Mouse (Mus musculus) neural tube, embryonic 11.5 days (tissue): ENCODE measurements at regions not wholly inside any gene's neighbourhood (a gene's known extent, or its start where the extent isn't known, plus 50 kb on each side); places are given as distances from the start of the nearest gene placed in this dataset.

Experiments used
- ATAC-seq: fragments of 200-750 bp; cut with Nextera tagmentation; 2 replicates; pipeline ENCODE4 v1.8.0; 2017; ENCODE audit warnings: moderate number of reproducible peaks, mild to moderate bottlenecking, moderate TSS enrichment, moderate library complexity; ENCODE audit not compliant: insufficient read depth, low FRiP score, low TSS enrichment
- DNase-seq: peaks from one replicate; pipeline ENCODE4 v3.0.0-alpha.2; 2015; ENCODE audit warnings: low spot score
- H3K27ac ChIP-seq: fragments of 300-500 bp; sonication (generic); 2 replicates; pipeline ENCODE4 v1.5.1; 2014; ENCODE audit warnings: low read depth, mild to moderate bottlenecking, low read length
- H3K27me3 ChIP-seq: fragments of 300-500 bp; sonication (generic); 2 replicates; pipeline ENCODE4 v1.6.1; 2014; ENCODE audit warnings: mild to moderate bottlenecking, low read length, mixed read lengths; ENCODE audit not compliant: control insufficient read depth, insufficient read depth
- H3K36me3 ChIP-seq: fragments of 300-500 bp; sonication (generic); 2 replicates; pipeline ENCODE4 v1.6.1; 2014; ENCODE audit warnings: mild to moderate bottlenecking, low read length, moderate library complexity, mixed read lengths; ENCODE audit not compliant: control insufficient read depth, insufficient read depth
- H3K4me1 ChIP-seq: fragments of 300-500 bp; sonication (generic); 2 replicates; pipeline ENCODE4 v1.6.1; 2014; ENCODE audit warnings: low read length, mixed read lengths; ENCODE audit not compliant: control insufficient read depth, insufficient read depth
- H3K4me2 ChIP-seq: fragments of 300-500 bp; sonication (generic); 2 replicates; pipeline ENCODE4 v1.6.1; 2014; ENCODE audit warnings: low read depth, mild to moderate bottlenecking, moderate library complexity
- H3K4me3 ChIP-seq: fragments of 300-500 bp; sonication (generic); 2 replicates; pipeline ENCODE4 v1.5.1; 2014; ENCODE audit warnings: low read depth, low read length
- H3K9ac ChIP-seq: fragments of 300-500 bp; sonication (generic); 2 replicates; pipeline ENCODE4 v1.6.1; 2014; ENCODE audit warnings: mild to moderate bottlenecking, low read length
- H3K9me3 ChIP-seq: fragments of 300-500 bp; sonication (generic); 2 replicates; pipeline ENCODE4 v1.6.1; 2016; ENCODE audit warnings: low read length; ENCODE audit not compliant: control insufficient read depth
- WGBS: fragments of 180-500 bp; shearing (Covaris S2); extraction: QIAGEN DNeasy Blood & Tissue Kit; methylation state at CpG from one replicate; pipeline ENCODE4 v1.1.7; 2014; 5-methylcytosine and 5-hydroxymethylcytosine counted together

DNA sequence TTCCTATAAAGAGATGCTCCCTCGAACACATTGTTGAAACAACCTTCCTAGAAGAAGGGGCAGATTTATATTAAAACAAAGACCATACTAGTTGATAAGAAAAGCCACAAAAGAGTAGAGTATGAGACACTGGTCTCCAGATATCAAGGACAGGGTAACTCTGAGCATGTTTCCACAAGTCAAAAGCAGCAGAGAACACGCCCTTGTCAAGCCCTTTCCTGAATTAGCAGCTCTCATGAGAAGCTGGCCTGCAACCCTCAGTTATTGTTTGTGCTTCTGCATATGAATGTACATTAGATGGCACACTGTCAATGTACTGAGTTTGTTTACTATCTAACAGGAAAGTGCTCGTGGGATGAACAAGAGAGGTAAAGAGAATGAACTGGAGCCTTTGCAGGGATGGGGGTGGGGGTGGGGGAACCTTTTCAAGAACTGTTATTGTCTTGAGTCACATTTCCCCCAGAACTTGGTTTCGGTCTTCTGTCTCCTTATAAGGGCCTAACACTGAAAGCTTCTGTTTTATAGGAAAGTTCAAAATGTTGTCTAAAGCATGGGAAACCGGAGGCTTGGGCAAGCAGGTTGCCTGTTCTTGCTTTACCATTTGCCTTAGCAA lies 228.6 kb upstream of the Zpld1 start:
- 82% methylated on average over 5 of the region's 5 CpGs for WGBS
- Histone ChIP-seq H3K9ac (no peak overlapping the region), H3K27me3 (no peaks in the 10 kb centered on the region), H3K4me1 (no peaks in the 10 kb centered on the region), H3K27ac (no peak overlapping the region), H3K4me2 (no peak overlapping the region), H3K36me3 (no peaks in the 10 kb centered on the region), H3K9me3 (no peaks in the 10 kb centered on the region), H3K4me3 (no peak overlapping the region)
- DNase-seq (no peak), ATAC-seq (no peak)

DNA sequence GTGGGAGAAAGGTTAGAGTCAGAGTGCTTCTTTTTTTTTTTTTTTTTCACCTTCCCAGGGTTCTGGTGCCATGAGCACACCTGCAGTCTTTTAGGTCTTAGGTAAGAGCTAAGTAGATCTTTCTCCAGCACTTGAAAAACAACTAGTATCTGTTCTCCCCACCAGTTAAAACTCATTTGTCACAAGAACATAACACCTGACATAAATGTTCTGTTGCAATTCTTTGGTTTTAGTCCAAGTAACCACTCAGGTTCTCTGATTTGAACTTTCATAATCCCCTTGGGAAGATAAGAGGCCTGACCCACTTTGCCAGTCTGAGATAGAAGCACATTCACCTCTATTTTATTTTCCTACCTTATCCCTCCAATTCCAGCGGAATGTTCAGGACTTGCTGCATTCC lies 225.5 kb upstream of the Zpld1 start:
- WGBS = 97% methylated on average over 1 of the region's 1 CpGs
- Histone ChIP-seq H3K9ac (no peak overlapping the region), H3K36me3 (no peaks in the 10 kb centered on the region), H3K9me3 (no peaks in the 10 kb centered on the region), H3K27ac (no peak overlapping the region), H3K4me2 (no peak overlapping the region), H3K4me1 (no peaks in the 10 kb centered on the region), H3K27me3 (no peaks in the 10 kb centered on the region), H3K4me3 (no peak overlapping the region)
- no peak for ATAC-seq
- no peak for DNase-seq

DNA sequence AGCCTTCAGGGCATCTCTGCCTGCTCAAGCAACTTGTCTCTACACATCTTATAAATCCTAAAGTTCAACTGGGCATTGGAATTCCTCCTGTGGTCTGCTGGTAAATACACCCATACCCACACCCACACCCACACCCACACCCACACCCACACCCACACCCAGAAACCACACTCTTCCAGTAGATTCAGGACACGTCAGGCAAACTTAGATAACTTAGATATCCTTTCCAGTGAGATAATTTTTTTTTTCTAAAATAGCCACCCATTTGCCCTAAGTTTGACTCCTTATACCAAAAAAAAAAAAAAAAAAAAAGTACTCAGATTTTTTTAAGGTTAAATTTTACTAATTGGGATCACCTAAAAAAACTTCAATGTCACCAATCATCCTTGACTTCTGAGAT lies 224.5 kb upstream of the Zpld1 start:
- ATAC-seq (no peak), DNase-seq (no peak)
- Histone ChIP-seq H3K4me3 (no peak overlapping the region), H3K36me3 (no peaks in the 10 kb centered on the region), H3K9ac (no peak overlapping the region), H3K4me2 (no peak overlapping the region), H3K27ac (no peak overlapping the region), H3K9me3 (no peaks in the 10 kb centered on the region), H3K4me1 (no peaks in the 10 kb centered on the region), H3K27me3 (no peaks in the 10 kb centered on the region)
- 95% methylated on average over 1 of the region's 1 CpGs for WGBS

DNA sequence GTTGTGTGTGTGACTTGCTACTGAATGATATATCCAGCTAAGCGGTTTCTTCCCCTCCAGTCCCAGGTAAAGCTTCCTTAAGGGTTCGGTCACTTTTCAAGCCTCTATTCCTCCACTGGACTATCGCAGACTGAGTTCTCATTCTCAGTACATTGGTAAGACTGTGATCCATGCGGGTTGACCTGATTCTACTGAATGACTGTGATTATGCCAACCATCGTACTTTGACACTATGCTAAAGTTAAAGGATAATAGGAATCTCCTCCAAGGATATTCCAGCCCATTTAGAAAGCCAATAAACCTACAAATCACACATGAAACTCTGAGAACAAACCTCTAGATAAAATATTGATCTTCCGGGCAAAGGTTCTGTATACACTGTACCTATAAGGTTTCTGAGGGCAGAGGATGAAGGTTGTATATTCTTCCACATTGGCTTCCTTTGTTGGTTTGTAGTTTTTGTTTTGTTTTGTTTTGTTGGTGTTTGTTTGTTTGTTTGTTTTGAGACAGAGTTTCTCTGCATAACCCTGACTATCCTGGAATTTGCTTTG lies 223.7 kb upstream of the Zpld1 start:
- WGBS = 95% methylated on average over 6 of the region's 6 CpGs
- ATAC-seq (no peak), DNase-seq (no peak)
- Histone ChIP-seq H3K27ac (no peak overlapping the region), H3K27me3 (no peaks in the 10 kb centered on the region), H3K4me3 (no peak overlapping the region), H3K9me3 (no peaks in the 10 kb centered on the region), H3K9ac (no peak overlapping the region), H3K4me1 (no peaks in the 10 kb centered on the region), H3K4me2 (no peak overlapping the region), H3K36me3 (no peaks in the 10 kb centered on the region)

DNA sequence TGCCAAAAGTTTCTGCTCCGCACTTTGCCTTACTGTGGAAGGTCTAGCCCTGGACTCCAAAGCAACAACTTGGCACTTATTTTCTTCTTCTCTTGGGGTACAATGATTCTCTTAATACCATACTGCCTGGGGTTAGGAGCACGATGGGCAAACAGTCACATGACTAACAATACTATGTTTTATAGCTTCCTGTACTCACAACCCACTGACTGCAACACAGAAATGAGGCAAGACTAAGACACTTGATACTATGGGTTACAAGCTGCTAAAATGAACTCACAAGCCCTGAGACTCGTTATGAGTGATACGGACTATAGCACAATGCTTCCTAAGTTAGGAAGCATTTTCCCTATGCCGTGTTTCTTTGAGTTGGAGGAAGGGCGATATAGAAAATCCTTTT lies 222.3 kb upstream of the Zpld1 start:
- H3K9ac ChIP-seq = no peak overlapping the region
- no peaks in the 10 kb centered on the region for H3K36me3 ChIP-seq
- ATAC-seq (no peak), DNase-seq (no peak)
- H3K4me1 ChIP-seq = no peaks in the 10 kb centered on the region
- H3K4me3 ChIP-seq = no peak overlapping the region
- WGBS = 93% methylated on average over 6 of the region's 6 CpGs
- H3K4me2 ChIP-seq = no peak overlapping the region
- H3K27me3 ChIP-seq = no peaks in the 10 kb centered on the region
- H3K27ac ChIP-seq = no peak overlapping the region
- H3K9me3 ChIP-seq = no peaks in the 10 kb centered on the region

DNA sequence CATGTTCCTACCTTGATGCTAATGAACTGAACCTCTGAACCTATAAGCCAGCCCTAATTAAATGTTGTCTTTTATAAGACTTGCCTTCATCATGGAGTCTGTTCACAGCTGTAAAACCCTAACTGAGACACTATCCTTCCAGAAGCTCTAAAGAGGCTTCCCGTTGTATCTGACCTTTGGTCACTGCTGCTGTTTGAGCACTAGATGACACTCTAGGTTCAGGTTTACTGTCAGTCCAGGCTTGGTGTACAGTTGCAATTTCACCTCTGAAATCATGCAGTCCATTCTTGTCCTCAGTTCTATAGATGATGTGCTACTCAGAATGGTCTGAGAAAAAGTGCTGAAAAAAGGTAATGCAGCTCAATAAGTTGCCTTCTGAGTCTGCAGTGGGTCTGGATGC lies 221.9 kb upstream of the Zpld1 start:
- no peaks in the 10 kb centered on the region for H3K27me3 ChIP-seq
- WGBS = 77% methylated on average over 1 of the region's 1 CpGs
- H3K4me3 ChIP-seq = no peak overlapping the region
- no peak overlapping the region for H3K9ac ChIP-seq
- no peaks in the 10 kb centered on the region for H3K4me1 ChIP-seq
- H3K27ac ChIP-seq = no peak overlapping the region
- no peak for DNase-seq
- no peak for ATAC-seq
- no peaks in the 10 kb centered on the region for H3K36me3 ChIP-seq
- H3K9me3 ChIP-seq = no peaks in the 10 kb centered on the region
- no peak overlapping the region for H3K4me2 ChIP-seq

DNA sequence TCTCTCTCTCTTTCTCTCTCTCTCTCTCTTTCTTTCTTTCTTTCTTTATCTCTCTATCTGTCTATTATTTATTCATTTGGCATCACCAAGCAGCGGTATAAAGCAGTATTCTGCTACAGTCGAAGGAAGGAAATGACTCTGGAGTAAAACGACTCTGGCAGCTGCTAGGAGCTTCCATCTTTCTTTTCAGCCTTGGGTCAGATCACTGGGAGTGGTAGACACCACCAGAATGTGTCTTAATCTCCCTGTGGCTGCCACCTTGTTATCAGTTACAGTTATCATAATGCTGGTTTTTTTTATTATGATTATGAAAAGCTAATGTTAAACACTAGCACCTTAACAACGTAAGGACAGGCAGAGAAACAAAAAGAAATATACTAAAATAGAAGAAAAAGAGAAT lies 219.2 kb upstream of the Zpld1 start:
- no peak overlapping the region for H3K4me3 ChIP-seq
- no peak for ATAC-seq

DNA sequence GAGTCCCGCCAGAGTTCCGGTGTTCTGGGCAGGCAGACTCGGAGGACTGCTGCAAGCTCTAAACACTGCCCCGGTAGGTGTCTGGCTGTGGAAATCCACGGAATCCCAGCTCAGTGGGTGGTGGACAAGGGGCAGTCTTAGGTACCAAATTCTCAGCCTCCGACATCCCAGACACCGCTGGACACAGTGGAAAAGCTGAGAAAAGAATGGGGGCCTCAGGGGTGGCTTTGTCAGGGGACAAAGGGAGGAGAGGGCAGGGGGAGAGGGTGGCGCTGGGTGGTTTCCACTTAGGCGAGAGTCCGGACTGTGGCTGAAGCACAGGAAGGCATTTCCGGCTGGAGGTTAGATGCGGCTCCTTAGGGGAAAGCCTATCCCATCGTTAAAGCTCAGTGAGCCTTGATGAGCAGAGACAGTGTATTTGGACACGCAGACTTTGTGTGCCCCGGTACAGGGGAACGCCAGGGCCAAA lies 217.5 kb upstream of the Zpld1 start:
- H3K36me3 ChIP-seq = no peaks in the 10 kb centered on the region
- H3K4me1 ChIP-seq = no peaks in the 10 kb centered on the region
- H3K4me3 ChIP-seq = peak overlapping the region; percentile 6; the same call in 1 of the 2 replicates
- no peaks in the 10 kb centered on the region for H3K9me3 ChIP-seq
- 49% methylated on average over 16 of the region's 16 CpGs for WGBS
- ATAC-seq (peak; percentile 71), DNase-seq (peak; percentile 29)
- H3K4me2 ChIP-seq = peak overlapping the region; percentile 39
- no peaks in the 10 kb centered on the region for H3K27me3 ChIP-seq
- H3K9ac ChIP-seq = peak overlapping the region; percentile 42
- no peak overlapping the region for H3K27ac ChIP-seq

More for the DNA sequence above, 219.2 kb upstream of the Zpld1 start:
- Histone ChIP-seq H3K27me3 (no peaks in the 10 kb centered on the region), H3K9me3 (no peaks in the 10 kb centered on the region), H3K9ac (no peak overlapping the region), H3K4me1 (no peaks in the 10 kb centered on the region), H3K36me3 (no peaks in the 10 kb centered on the region), H3K27ac (no peak overlapping the region), H3K4me2 (no peak overlapping the region)
- WGBS = 82% methylated on average over 4 of the region's 4 CpGs
- DNase-seq = no peak

DNA sequence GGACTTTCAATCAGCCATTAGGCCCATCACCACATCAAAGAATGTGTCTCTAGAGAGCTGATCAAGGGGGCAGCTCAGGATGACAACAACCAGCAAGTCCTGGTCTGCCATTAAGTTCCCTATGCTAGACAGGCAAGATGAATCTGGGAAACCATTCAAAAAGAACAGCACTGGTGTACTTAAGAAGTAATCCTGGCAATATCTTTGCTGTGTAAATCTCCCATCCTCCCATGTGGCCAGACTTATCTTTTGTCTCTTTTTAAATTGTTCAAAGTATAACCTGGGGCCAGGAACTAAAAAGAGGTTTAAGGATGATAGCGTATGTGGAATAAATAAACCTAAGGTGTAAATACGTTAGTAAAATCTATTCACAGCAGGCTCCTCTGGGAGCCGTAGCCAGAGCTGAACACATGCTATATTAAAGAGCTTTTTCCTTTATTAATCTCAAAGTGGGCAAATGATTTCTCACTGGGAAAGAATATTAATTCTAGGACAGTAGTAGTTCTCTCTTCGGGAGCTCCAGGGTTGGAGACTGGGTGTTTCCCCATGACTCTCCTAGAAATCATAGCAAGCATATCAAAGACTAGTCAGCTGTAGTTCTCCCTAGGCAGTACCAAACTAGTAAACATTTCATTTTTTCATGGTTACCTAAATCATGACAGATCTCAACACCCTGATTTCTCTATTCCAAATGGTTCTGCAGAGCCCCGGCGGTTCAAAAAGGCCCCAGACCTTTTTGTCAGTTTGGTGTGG lies 216.8 kb upstream of the Zpld1 start:
- no peaks in the 10 kb centered on the region for H3K9me3 ChIP-seq
- peak overlapping the region; percentile 39 for H3K4me2 ChIP-seq
- no peaks in the 10 kb centered on the region for H3K27me3 ChIP-seq
- H3K27ac ChIP-seq = no peak overlapping the region
- ATAC-seq (no peak; the same call in 1 of the 2 replicates), DNase-seq (no peak)
- 81% methylated on average over 6 of the region's 6 CpGs for WGBS
- no peak overlapping the region for H3K9ac ChIP-seq
- no peaks in the 10 kb centered on the region for H3K36me3 ChIP-seq
- no peaks in the 10 kb centered on the region for H3K4me1 ChIP-seq
- H3K4me3 ChIP-seq = no peak overlapping the region
